Mouse (Mus musculus) limb, embryonic 14.5 days (tissue): ENCODE data around the gene Tns1. TPM values are rescaled to one million over a fixed set of nuclear protein-coding genes. Genes with fewer than 3 reads are reported as not detected.

ENCODE experiments used
- ATAC-seq: fragments of 200-750 bp; cut with Nextera tagmentation; 2 replicates; pipeline ENCODE4 v1.8.0; 2017; ENCODE audit warnings: low read depth, moderate number of reproducible peaks, moderate TSS enrichment; ENCODE audit not compliant: low FRiP score
- DNase-seq: peaks from one replicate; pipeline ENCODE4 v3.0.0-alpha.2; 2015; ENCODE audit warnings: low spot score
- H3K27ac ChIP-seq: fragments of 300-500 bp; sonication (generic); replicated peaks from 2 replicates; pipeline ENCODE4 v1.5.1; 2014; ENCODE audit warnings: low read depth, mild to moderate bottlenecking, low read length, moderate library complexity, mixed read lengths
- H3K27me3 ChIP-seq: fragments of 300-500 bp; sonication (generic); 2 replicates; pipeline ENCODE4 v1.6.1; 2014; ENCODE audit warnings: low read length, mixed read lengths; ENCODE audit not compliant: control insufficient read depth, insufficient read depth
- H3K36me3 ChIP-seq: fragments of 300-500 bp; sonication (generic); 2 replicates; pipeline ENCODE4 v1.6.1; 2014; ENCODE audit warnings: mild to moderate bottlenecking, low read length, moderate library complexity, mixed read lengths; ENCODE audit not compliant: control insufficient read depth, insufficient read depth
- H3K4me1 ChIP-seq: fragments of 300-500 bp; sonication (generic); 2 replicates; pipeline ENCODE4 v1.6.1; 2014; ENCODE audit warnings: antibody characterized with exemption, low read length, mixed read lengths; ENCODE audit not compliant: control insufficient read depth, insufficient read depth
- H3K4me2 ChIP-seq: fragments of 300-500 bp; sonication (generic); replicated peaks from 2 replicates; pipeline ENCODE4 v1.6.1; 2014; ENCODE audit warnings: low read depth, mild to moderate bottlenecking, low read length, moderate library complexity; ENCODE audit not compliant: severe bottlenecking
- H3K4me3 ChIP-seq: fragments of 300-500 bp; sonication (generic); replicated peaks from 2 replicates; pipeline ENCODE4 v1.5.1; 2014; ENCODE audit warnings: low read length
- H3K9ac ChIP-seq: fragments of 300-500 bp; sonication (generic); 2 replicates; pipeline ENCODE4 v1.6.1; 2014; ENCODE audit warnings: mild to moderate bottlenecking, low read depth, low read length, moderate library complexity; ENCODE audit not compliant: severe bottlenecking
- H3K9me3 ChIP-seq: fragments of 300-500 bp; sonication (generic); 2 replicates; pipeline ENCODE4 v1.6.1; 2016; ENCODE audit warnings: low read length; ENCODE audit not compliant: control insufficient read depth
- POLR2A ChIP-seq: fragments of 200-500 bp; IDR thresholded peaks from 2 replicates; pipeline ENCODE4 v1.8.0; 2012; ENCODE audit warnings: inconsistent platforms, mild to moderate bottlenecking, moderate library complexity, borderline replicate concordance; ENCODE audit not compliant: insufficient read depth, insufficient read length; ENCODE audit errors: extremely low read depth
- WGBS: fragments of 180-500 bp; shearing (Covaris S2); extraction: QIAGEN DNeasy Blood & Tissue Kit; methylation state at CpG from one replicate; pipeline ENCODE4 v1.1.7; 2014; 5-methylcytosine and 5-hydroxymethylcytosine counted together
- polyA plus RNA-seq, 2 experiments: library from polyadenylated mRNA; depleted of rRNA in 1 of 2; stranded (reverse) in 1 of 2; unstranded in 1 of 2; fragments of >200 nt; fragmentation: Nextera tagmentation in 1 of 2; extraction: Ambion mirVana in 1 of 2; gene quantifications; 2 replicates each; pipeline versions ENCODE4 v1.2.1 to v1.2.3; 2012 to 2014

Gene Tns1
- polyA plus RNA-seq, 2 experiments: 38.0 to 51.3 TPM

DNA sequence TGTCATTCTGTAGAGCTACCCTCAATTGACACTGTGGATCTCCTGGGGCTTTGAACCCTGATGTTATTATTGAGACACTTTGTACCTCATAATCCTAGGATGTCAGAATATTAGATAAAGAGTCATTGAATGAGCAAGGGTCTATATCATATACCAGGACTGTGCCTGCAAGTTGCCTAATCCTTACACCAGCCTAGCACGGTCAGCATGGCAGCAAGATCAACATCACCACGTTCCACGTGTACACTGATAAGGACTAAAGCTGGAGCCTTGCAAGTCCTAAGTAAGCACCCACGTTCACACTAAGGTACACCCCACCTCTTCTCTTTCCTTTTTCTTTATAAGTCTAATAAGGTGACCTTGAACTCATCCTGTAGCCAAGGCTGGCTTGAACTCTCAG is 65.5 kb downstream of the Tns1 start:
- TF ChIP-seq POLR2A: no peak
- WGBS: 82% methylated on average over 4 of the region's 4 CpGs
- no peaks in the 10 kb centered on the region for H3K27me3 ChIP-seq
- ATAC-seq (no peak), DNase-seq (no peak)
- no peak overlapping the region for H3K27ac ChIP-seq
- H3K36me3 ChIP-seq: no peaks in the 10 kb centered on the region; the same call in 1 of the 2 replicates
- H3K4me2 ChIP-seq: no peak overlapping the region
- H3K4me3 ChIP-seq: no peak overlapping the region
- no peak overlapping the region for H3K9ac ChIP-seq
- H3K4me1 ChIP-seq: peaks cover 29% of the 10 kb centered on the region
- no peaks in the 10 kb centered on the region for H3K9me3 ChIP-seq

DNA sequence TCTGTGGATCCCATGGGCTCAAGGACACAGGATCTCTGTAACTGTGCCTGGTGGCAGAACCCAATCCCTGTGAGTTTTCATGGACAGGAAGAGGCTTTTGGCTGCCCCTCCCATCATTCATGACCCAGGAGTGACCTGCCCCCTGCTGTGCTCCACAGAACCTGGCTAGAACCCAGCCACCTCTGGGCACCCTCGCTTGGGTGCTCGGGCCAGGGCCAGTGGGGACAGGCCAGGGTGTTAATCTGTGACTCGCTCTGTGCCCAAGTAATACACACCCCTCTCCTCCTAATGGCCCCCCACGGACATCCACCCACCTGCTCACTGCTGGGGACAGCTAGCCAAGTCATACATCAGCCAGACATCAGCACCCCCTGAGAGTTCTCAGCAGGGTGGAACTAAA is 65.9 kb downstream of the Tns1 start:
- H3K36me3 ChIP-seq: no peaks in the 10 kb centered on the region; the same call in 1 of the 2 replicates
- peaks cover 34% of the 10 kb centered on the region for H3K4me1 ChIP-seq
- ATAC-seq (no peak), DNase-seq (no peak)
- 73% methylated on average over 4 of the region's 4 CpGs for WGBS
- no peak overlapping the region for H3K27ac ChIP-seq
- no peak overlapping the region for H3K4me2 ChIP-seq
- no peak overlapping the region for H3K9ac ChIP-seq
- no peaks in the 10 kb centered on the region for H3K27me3 ChIP-seq
- no peak overlapping the region for H3K4me3 ChIP-seq
- TF ChIP-seq POLR2A: no peak
- no peaks in the 10 kb centered on the region for H3K9me3 ChIP-seq

GRCm38 (mm10) chr1:74057501-74057900 is 66.7 kb downstream of the Tns1 start:
- no peaks in the 10 kb centered on the region for H3K9me3 ChIP-seq
- peaks cover 39% of the 10 kb centered on the region for H3K4me1 ChIP-seq
- DNase-seq: no peak
- no peak for TF ChIP-seq POLR2A
- ATAC-seq: no peak
- no peaks in the 10 kb centered on the region for H3K27me3 ChIP-seq
- no peak overlapping the region for H3K4me3 ChIP-seq
- 71% methylated on average over 5 of the region's 5 CpGs for WGBS
- H3K4me2 ChIP-seq: no peak overlapping the region
- H3K27ac ChIP-seq: no peak overlapping the region
- no peaks in the 10 kb centered on the region; the same call in 1 of the 2 replicates for H3K36me3 ChIP-seq
- no peak overlapping the region for H3K9ac ChIP-seq

DNA sequence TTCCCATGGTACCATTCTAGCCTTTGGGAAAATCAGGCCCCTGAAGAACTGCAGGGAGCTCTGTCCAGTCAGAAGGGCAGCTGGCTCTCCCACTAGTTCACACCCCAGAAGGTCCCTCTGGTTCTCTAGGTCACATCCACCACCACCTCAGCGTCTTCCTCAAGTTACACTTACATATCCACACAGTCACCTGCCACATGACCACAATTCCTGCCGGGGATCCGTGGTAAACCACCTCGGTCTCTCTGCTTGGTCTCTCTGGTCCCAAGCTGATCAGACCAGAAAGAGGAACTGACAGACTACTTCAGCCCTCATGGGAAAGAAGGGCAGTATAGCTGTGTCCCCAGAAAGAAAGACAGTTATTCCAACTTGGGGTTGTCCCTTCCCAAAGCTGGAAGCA is 68.7 kb downstream of the Tns1 start:
- H3K4me1 ChIP-seq: peaks cover 51% of the 10 kb centered on the region

DNA sequence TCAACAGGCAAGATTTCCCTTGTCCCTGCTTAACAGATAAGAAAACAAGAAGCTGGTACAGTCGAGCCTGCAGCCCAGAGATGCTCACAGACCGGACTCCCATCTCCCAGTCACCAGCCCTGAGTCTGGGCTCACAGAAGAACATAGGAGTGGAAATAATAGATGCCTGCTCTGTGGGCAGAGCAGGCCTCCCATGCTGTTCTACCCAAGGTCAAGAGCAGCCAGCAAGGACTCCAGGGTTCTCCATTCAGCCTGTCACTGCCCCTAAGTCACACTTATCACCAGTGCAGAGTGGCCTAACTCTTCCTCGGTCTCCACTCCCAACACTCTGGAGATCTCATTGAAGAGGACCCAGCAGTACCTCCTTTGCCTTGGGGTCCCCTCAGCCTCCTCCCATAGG is 69.8 kb downstream of the Tns1 start:
- ATAC-seq (no peak; the same call in 1 of the 2 replicates), DNase-seq (no peak)
- peaks cover 5% of the 10 kb centered on the region for H3K36me3 ChIP-seq
- no peak overlapping the region for H3K4me2 ChIP-seq
- H3K9ac ChIP-seq: no peak overlapping the region
- 47% methylated on average over 3 of the region's 3 CpGs for WGBS
- H3K9me3 ChIP-seq: no peaks in the 10 kb centered on the region
- H3K27me3 ChIP-seq: no peaks in the 10 kb centered on the region
- no peak overlapping the region for H3K4me3 ChIP-seq
- H3K4me1 ChIP-seq: peaks cover 51% of the 10 kb centered on the region
- TF ChIP-seq POLR2A: no peak
- peak overlapping the region; percentile 58 for H3K27ac ChIP-seq

More for the DNA sequence above, 68.7 kb downstream of the Tns1 start:
- WGBS: 76% methylated on average over 4 of the region's 4 CpGs
- no peak overlapping the region for H3K9ac ChIP-seq
- H3K4me3 ChIP-seq: no peak overlapping the region
- no peaks in the 10 kb centered on the region for H3K9me3 ChIP-seq
- no peak overlapping the region for H3K27ac ChIP-seq
- DNase-seq (no peak), ATAC-seq (no peak)
- no peak for TF ChIP-seq POLR2A
- no peaks in the 10 kb centered on the region for H3K27me3 ChIP-seq
- peaks cover 5% of the 10 kb centered on the region for H3K36me3 ChIP-seq
- no peak overlapping the region for H3K4me2 ChIP-seq

- H3K9ac ChIP-seq: no peak overlapping the region
- peaks cover 47% of the 10 kb centered on the region for H3K4me1 ChIP-seq
- H3K4me2 ChIP-seq: no peak overlapping the region
- H3K36me3 ChIP-seq: peaks cover 5% of the 10 kb centered on the region
- no peaks in the 10 kb centered on the region for H3K27me3 ChIP-seq
- H3K27ac ChIP-seq: peak overlapping the region; percentile 58; the same call in 1 of the 2 replicates
- no peaks in the 10 kb centered on the region for H3K9me3 ChIP-seq
- WGBS: 24% methylated on average over 5 of the region's 7 CpGs
- DNase-seq (peak; percentile 61), ATAC-seq (peak; percentile 87)
- no peak for TF ChIP-seq POLR2A
- no peak overlapping the region for H3K4me3 ChIP-seq
Observed at GRCm38 (mm10) chr1:74054007-74054406, 70.2 kb downstream of the Tns1 start.
